Mouse (Mus musculus): Measurements from ENCODE around the gene D17Wsu92e.
"Not testable (repeated sequence)": the region's sequence is repeated elsewhere in the genome, so short reads cannot be mapped to it uniquely, and the experiment has no call there.

Gene D17Wsu92e

GRCm38 (mm10) chr17:27820568-27821406, at the start of gene D17Wsu92e:
Gene D17Wsu92e, minus strand, starts transcription at chr17:27820648.
- peak; percentile 99 for DNase-seq

- no peak for DNase-seq
Observed at GRCm38 (mm10) chr17:27866737-27867136, 46.3 kb upstream of the D17Wsu92e start.

GRCm38 (mm10) chr17:27865461-27865860, 45.0 kb upstream of the D17Wsu92e start:
- no peak for DNase-seq

GRCm38 (mm10) chr17:27859131-27859530, 38.7 kb upstream of the D17Wsu92e start:
- no peak for DNase-seq

GRCm38 (mm10) chr17:27857649-27858475, 37.4 kb upstream of the D17Wsu92e start:
- no peak for DNase-seq

- DNase-seq = peak; percentile 66
Observed at GRCm38 (mm10) chr17:27856798-27857648, 36.6 kb upstream of the D17Wsu92e start.

- DNase-seq = peak; percentile 87
Observed at GRCm38 (mm10) chr17:27856265-27856797, 35.9 kb upstream of the D17Wsu92e start, which contains the start of gene Uhrf1bp1. Gene Uhrf1bp1, plus strand, starts transcription at chr17:27856441.

- DNase-seq = no peak
Observed at GRCm38 (mm10) chr17:27851076-27851475, 30.6 kb upstream of the D17Wsu92e start.

GRCm38 (mm10) chr17:27848351-27848750, 27.9 kb upstream of the D17Wsu92e start:
- DNase-seq = no peak

GRCm38 (mm10) chr17:27839469-27840252, 19.2 kb upstream of the D17Wsu92e start:
- peak; percentile 97 for DNase-seq

GRCm38 (mm10) chr17:27837850-27838249, 17.4 kb upstream of the D17Wsu92e start, which contains the start of gene Snrpc:
Gene Snrpc, plus strand, starts transcription at chr17:27838150.
- not testable (repeated sequence) for DNase-seq

GRCm38 (mm10) chr17:27830411-27830810, 10.0 kb upstream of the D17Wsu92e start:
- DNase-seq = peak; percentile 20

- DNase-seq = no peak
Observed at GRCm38 (mm10) chr17:27827511-27827910, 7.1 kb upstream of the D17Wsu92e start.

- peak; percentile 84 for DNase-seq
Observed at GRCm38 (mm10) chr17:27826908-27827383, 6.5 kb upstream of the D17Wsu92e start.

GRCm38 (mm10) chr17:27825984-27826905, 5.8 kb upstream of the D17Wsu92e start:
- DNase-seq = peak; percentile 92

- DNase-seq = no peak
Observed at GRCm38 (mm10) chr17:27825539-27825938, 5.1 kb upstream of the D17Wsu92e start.

- no peak for DNase-seq
Observed at GRCm38 (mm10) chr17:27824941-27825340, 4.5 kb upstream of the D17Wsu92e start.

GRCm38 (mm10) chr17:27823142-27823905, 2.9 kb upstream of the D17Wsu92e start:
- DNase-seq = no peak
